Comparison of ENCODE assay signal across 25 mouse cellular contexts in the genomic region with DNA sequence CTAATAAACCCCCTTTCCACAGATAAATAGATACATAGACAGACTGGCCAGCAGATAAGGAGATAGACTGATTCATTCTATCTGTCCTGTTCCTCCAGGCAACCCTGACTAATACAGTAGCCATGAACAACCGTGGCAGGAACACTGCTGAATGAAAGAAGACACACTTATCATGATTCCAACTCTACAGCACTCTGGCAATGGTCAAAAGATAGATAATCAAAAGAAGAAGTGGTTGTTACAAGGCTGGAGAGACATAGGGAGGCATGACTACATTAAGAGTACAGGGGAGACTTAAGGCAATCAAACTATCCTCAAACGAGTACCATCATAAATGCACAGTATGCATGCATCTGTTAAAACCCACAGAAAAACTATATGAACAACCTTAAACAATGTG.
"Had no signal": no experiment of that assay in that cellular context is flagged by ENCODE, and none has a peak within 500 bp of the region (broad histone marks: within the 10 kb centered on the region; RNA-seq: fewer than 3 reads in every experiment).

No protein-coding gene starts in this region.

- ATAC-seq: hindbrain, postnatal 0 days; intestine, embryonic 16.5 days; liver, embryonic 12.5 days had no signal

- H3K27ac ChIP-seq: gastrocnemius, adult 2 months; hindbrain, embryonic 10.5 days; hindbrain, embryonic 13.5 days; hindbrain, embryonic 15.5 days; hindbrain, postnatal 0 days; kidney, embryonic 15.5 days; kidney, postnatal 0 days; limb, embryonic 13.5 days; limb, embryonic 15.5 days; liver, embryonic 12.5 days; liver, embryonic 14.5 days had no signal

- H3K9me3 ChIP-seq: heart, embryonic 12.5 days; hindbrain, embryonic 10.5 days; hindbrain, embryonic 13.5 days; hindbrain, embryonic 15.5 days; kidney, embryonic 15.5 days; limb, embryonic 13.5 days; limb, embryonic 15.5 days; liver, embryonic 12.5 days had no signal

- H3K4me3 ChIP-seq: gastrocnemius, adult 2 months; heart, embryonic 12.5 days; hindbrain, embryonic 10.5 days; hindbrain, embryonic 13.5 days; hindbrain, embryonic 15.5 days; kidney, embryonic 15.5 days; limb, embryonic 13.5 days; limb, embryonic 15.5 days; liver, embryonic 12.5 days had no signal

- H3K27me3 ChIP-seq: heart, embryonic 12.5 days; hindbrain, embryonic 13.5 days; hindbrain, embryonic 15.5 days; kidney, embryonic 15.5 days; limb, embryonic 13.5 days; limb, embryonic 15.5 days; liver, embryonic 12.5 days had no signal

- DNase-seq: gastrocnemius, adult 2 months; gastrocnemius, postnatal 10 days; gastrocnemius, postnatal 25 days; heart, postnatal 10 days; heart, postnatal 4 days; kidney, adult 11 months; kidney, adult 2 months; kidney, adult 9 months; kidney, postnatal 14 days; kidney, postnatal 36 days; layer of hippocampus, adult 9-11 months; layer of hippocampus, postnatal 36 days; left cerebral cortex, postnatal 4 days had no signal

- H3K4me2 ChIP-seq: heart, embryonic 12.5 days; hindbrain, embryonic 13.5 days; hindbrain, embryonic 15.5 days; kidney, embryonic 15.5 days; limb, embryonic 13.5 days; limb, embryonic 15.5 days; liver, embryonic 12.5 days had no signal

- H3K9ac ChIP-seq: heart, embryonic 12.5 days; hindbrain, embryonic 13.5 days; hindbrain, embryonic 15.5 days; kidney, embryonic 15.5 days; limb, embryonic 13.5 days; limb, embryonic 15.5 days; liver, embryonic 12.5 days; liver, embryonic 14.5 days had no signal
